Mouse (Mus musculus) stomach, postnatal 0 days (tissue): ENCODE data around the gene Slc35c2.

ENCODE experiments used
- CTCF ChIP-seq: IDR thresholded peaks from 2 replicates; pipeline ENCODE4 v1.5.1; 2016; ENCODE audit warnings: antibody characterized with exemption, low read depth, mild to moderate bottlenecking, moderate library complexity
- EP300 ChIP-seq: optimal IDR thresholded peaks from 2 replicates; pipeline ENCODE3; 2016; ENCODE audit warnings: antibody characterized with exemption

- TF ChIP-seq CTCF = no peak
- TF ChIP-seq EP300 = no peak
Observed at GRCm38 (mm10) chr2:165332610-165333210, 45.0 kb upstream of the Slc35c2 start.
